Comparison of ENCODE assay signal across 14 mouse cellular contexts in genomic region chr19:57185021-57185420, GRCm38 (mm10).
"Had no signal": no experiment of that assay in that cellular context is flagged by ENCODE, and none has a peak within 500 bp of the region (broad histone marks: within the 10 kb centered on the region; RNA-seq: fewer than 3 reads in every experiment).

No protein-coding gene starts in this region.

- H3K9me3 ChIP-seq: limb, embryonic 12.5 days; liver, embryonic 13.5 days; midbrain, embryonic 13.5 days; neural tube, embryonic 15.5 days had no signal

- H3K27me3 ChIP-seq: limb, embryonic 12.5 days; liver, embryonic 13.5 days; midbrain, embryonic 13.5 days; neural tube, embryonic 15.5 days had no signal

- DNase-seq: kidney, postnatal 10 days; kidney, postnatal 4 days; liver, embryonic 13.5 days; lung, embryonic 14.5 days; right cerebral cortex, adult 18-20 months; right cerebral cortex, postnatal 25 days; thymus, postnatal 36 days had no signal

- H3K4me3 ChIP-seq: layer of hippocampus, adult 2 months; limb, embryonic 12.5 days; liver, embryonic 13.5 days; midbrain, embryonic 13.5 days; myocyte; neural tube, embryonic 15.5 days had no signal

- H3K27ac ChIP-seq: layer of hippocampus, adult 2 months; limb, embryonic 12.5 days; liver, embryonic 13.5 days; midbrain, embryonic 13.5 days; neural tube, embryonic 15.5 days had no signal

- H3K36me3 ChIP-seq: limb, embryonic 12.5 days; liver, embryonic 13.5 days; midbrain, embryonic 13.5 days; neural tube, embryonic 15.5 days had no signal

- ATAC-seq: inflammation-experienced regulatory T-cells, adult 6 months; intestine, postnatal 0 days; midbrain, embryonic 13.5 days had no signal

- H3K4me2 ChIP-seq: limb, embryonic 12.5 days; liver, embryonic 13.5 days; lung, embryonic 14.5 days; midbrain, embryonic 13.5 days; neural tube, embryonic 15.5 days had no signal

- H3K9ac ChIP-seq: limb, embryonic 12.5 days; liver, embryonic 13.5 days; lung, embryonic 14.5 days; midbrain, embryonic 13.5 days; neural tube, embryonic 15.5 days had no signal
